Mouse (Mus musculus): ENCODE data around the gene Fnip1.

DNA sequence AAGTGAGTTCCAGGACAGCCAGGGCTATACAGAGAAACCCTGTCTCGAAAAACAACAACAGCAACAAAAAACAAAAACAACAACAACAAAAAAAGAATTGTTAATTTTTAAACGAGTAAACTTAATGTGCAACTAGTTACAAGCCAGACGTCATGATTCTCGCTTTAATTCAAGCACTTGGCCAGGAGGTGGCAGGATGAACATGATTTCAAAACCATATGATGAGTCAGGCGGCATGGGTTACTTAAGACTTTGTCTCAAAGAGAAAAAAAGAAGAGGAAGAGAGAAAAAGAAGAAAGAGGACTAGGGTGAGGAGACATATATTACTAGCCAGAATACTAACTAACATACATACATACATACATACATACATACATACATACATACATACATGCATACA, 124.8 kb downstream of the Fnip1 start:
- TF ChIP-seq CTCF (IDR thresholded peaks at IDR 0.05; ENCODE audit: control insufficient read depth, insufficient read depth, insufficient replicate concordance, low read depth, low read length), result no peak
- TF ChIP-seq POLR2A (IDR thresholded peaks at IDR 0.05; ENCODE audit: control insufficient read depth, low read depth, low read length), result no peak

Data from testis, adult 2 months (tissue).